Mouse (Mus musculus) megakaryocyte, embryonic 14.5 days (primary cell): ENCODE measurements at regions not wholly inside any gene's neighbourhood (a gene's known extent, or its start where the extent isn't known, plus 50 kb on each side); places are given as distances from the start of the nearest gene placed in this dataset.

ENCODE experiments used
- H3K27me3 ChIP-seq: replicated peaks from 2 replicates; pipeline ENCODE3; 2012; ENCODE audit warnings: inconsistent platforms
- H3K36me3 ChIP-seq: replicated peaks from 2 replicates; pipeline ENCODE3; 2012; ENCODE audit warnings: low read length, inconsistent platforms, mixed read lengths
- H3K4me1 ChIP-seq: 2 replicates; pipeline ENCODE4 v1.6.1; 2012; ENCODE audit warnings: inconsistent platforms
- H3K4me3 ChIP-seq: replicated peaks from 2 replicates; pipeline ENCODE3; 2012; ENCODE audit warnings: moderate library complexity, mild to moderate bottlenecking, inconsistent platforms
- H3K9me3 ChIP-seq: 2 replicates; pipeline ENCODE4 v1.6.1; 2012; ENCODE audit warnings: inconsistent platforms
- FLI1 ChIP-seq: IDR thresholded peaks from 2 replicates; pipeline ENCODE4 v1.6.1; 2012; ENCODE audit warnings: low read length, inconsistent platforms, mixed read lengths
- GATA1 ChIP-seq: IDR thresholded peaks from 3 replicates; pipeline ENCODE4 v1.6.1; 2012; ENCODE audit warnings: mixed read lengths, low read length, inconsistent platforms, borderline replicate concordance

- H3K9me3 ChIP-seq: peaks cover 3% of the 10 kb centered on the region; the same call in 1 of the 2 replicates
Observed at GRCm38 (mm10) chr13:56360803-56361202, 64.5 kb upstream of the Cxcl14 start.

GRCm38 (mm10) chr13:56362238-56362637, 64.2 kb upstream of the Gm3045 start:
- TF ChIP-seq GATA1 (no peak), FLI1 (no peak)
- Histone ChIP-seq H3K9me3 (peaks cover 3% of the 10 kb centered on the region; the same call in 1 of the 2 replicates), H3K36me3 (no peaks in the 10 kb centered on the region), H3K27me3 (peaks cover 13% of the 10 kb centered on the region), H3K4me3 (no peak overlapping the region), H3K4me1 (no peaks in the 10 kb centered on the region)

More at GRCm38 (mm10) chr13:56360803-56361202, 64.5 kb upstream of the Cxcl14 start:
- no peak overlapping the region for H3K4me3 ChIP-seq
- H3K27me3 ChIP-seq: peaks cover 17% of the 10 kb centered on the region
- H3K36me3 ChIP-seq: no peaks in the 10 kb centered on the region
- H3K4me1 ChIP-seq: no peaks in the 10 kb centered on the region
- TF ChIP-seq GATA1: no peak
- no peak for TF ChIP-seq FLI1

- H3K9me3 ChIP-seq: peaks cover 3% of the 10 kb centered on the region; the same call in 1 of the 2 replicates
- no peak overlapping the region for H3K4me3 ChIP-seq
- H3K27me3 ChIP-seq: peaks cover 13% of the 10 kb centered on the region
- TF ChIP-seq FLI1 (no peak), GATA1 (no peak)
- no peaks in the 10 kb centered on the region for H3K4me1 ChIP-seq
- no peaks in the 10 kb centered on the region for H3K36me3 ChIP-seq
Observed at GRCm38 (mm10) chr13:56362646-56363045, 63.7 kb upstream of the Gm3045 start.

GRCm38 (mm10) chr13:56369600-56369999, 56.8 kb upstream of the Gm3045 start:
- TF ChIP-seq GATA1: no peak
- no peak for TF ChIP-seq FLI1

GRCm38 (mm10) chr13:56371374-56371773, 55.0 kb upstream of the Gm3045 start:
- H3K4me3 ChIP-seq: no peak overlapping the region
- H3K4me1 ChIP-seq: no peaks in the 10 kb centered on the region
- TF ChIP-seq GATA1: no peak
- no peak for TF ChIP-seq FLI1
- H3K9me3 ChIP-seq: peaks cover 13% of the 10 kb centered on the region
- no peaks in the 10 kb centered on the region for H3K36me3 ChIP-seq
- peaks cover 8% of the 10 kb centered on the region for H3K27me3 ChIP-seq

More at GRCm38 (mm10) chr13:56369600-56369999, 56.8 kb upstream of the Gm3045 start:
- Histone ChIP-seq H3K4me1 (no peaks in the 10 kb centered on the region), H3K9me3 (peaks cover 16% of the 10 kb centered on the region), H3K36me3 (no peaks in the 10 kb centered on the region), H3K4me3 (no peak overlapping the region), H3K27me3 (peaks cover 7% of the 10 kb centered on the region)

GRCm38 (mm10) chr13:56372003-56372725, 54.2 kb upstream of the Gm3045 start:
- no peaks in the 10 kb centered on the region for H3K4me1 ChIP-seq
- H3K36me3 ChIP-seq: no peaks in the 10 kb centered on the region
- no peak overlapping the region for H3K4me3 ChIP-seq
- H3K9me3 ChIP-seq: peaks cover 13% of the 10 kb centered on the region
- peaks cover 14% of the 10 kb centered on the region for H3K27me3 ChIP-seq
- TF ChIP-seq FLI1: no peak
- no peak for TF ChIP-seq GATA1

- peaks cover 13% of the 10 kb centered on the region for H3K9me3 ChIP-seq
- no peak for TF ChIP-seq GATA1
- TF ChIP-seq FLI1: no peak
- H3K4me1 ChIP-seq: no peaks in the 10 kb centered on the region
- peaks cover 14% of the 10 kb centered on the region for H3K27me3 ChIP-seq
- no peak overlapping the region for H3K4me3 ChIP-seq
- no peaks in the 10 kb centered on the region for H3K36me3 ChIP-seq
Observed at GRCm38 (mm10) chr13:56372727-56373126, 53.7 kb upstream of the Gm3045 start.
